Mouse (Mus musculus) layer of hippocampus, adult 18-20 months (tissue): ENCODE results near the gene Ascl3. TPM values are rescaled to one million over a fixed set of nuclear protein-coding genes. Genes with fewer than 3 reads are reported as not detected.

Experiments
- DNase-seq, 2 experiments: peaks; one replicate each; pipeline ENCODE4 v3.0.0; 2022; ENCODE audit warnings: low spot score in 2 of 2
- total RNA-seq, 2 experiments: library from RNA; stranded (reverse); gene quantifications; 2 replicates each; pipeline ENCODE4 v1.2.3; 2021

The Ascl3 gene
- total RNA-seq, 2 experiments from 2014 or later, result not detected

DNA sequence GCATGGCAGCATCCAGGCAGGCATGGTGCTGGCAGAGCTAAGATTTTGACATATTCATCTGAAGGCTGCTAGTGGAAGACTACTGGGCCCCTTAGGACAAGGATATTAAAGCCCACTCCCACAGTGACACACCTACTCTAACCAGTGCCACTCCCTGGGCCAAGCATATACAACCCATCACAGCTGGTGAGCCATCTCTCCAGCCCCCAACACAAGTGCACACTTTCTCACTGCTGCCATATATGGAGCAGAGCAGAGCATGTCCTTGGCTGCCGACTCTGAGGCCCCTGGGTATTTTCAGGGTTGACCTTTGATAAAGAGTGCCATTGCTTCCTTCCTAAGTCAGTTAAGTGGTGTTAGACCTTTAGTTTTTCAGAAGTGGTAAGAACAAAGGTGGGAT lies 21.5 kb downstream of the Ascl3 start:
- no peak for DNase-seq

- no peak for DNase-seq
These were observed 22.6 kb downstream of the Ascl3 start for GRCm38 (mm10) chr7:109708961-109709382.

DNA sequence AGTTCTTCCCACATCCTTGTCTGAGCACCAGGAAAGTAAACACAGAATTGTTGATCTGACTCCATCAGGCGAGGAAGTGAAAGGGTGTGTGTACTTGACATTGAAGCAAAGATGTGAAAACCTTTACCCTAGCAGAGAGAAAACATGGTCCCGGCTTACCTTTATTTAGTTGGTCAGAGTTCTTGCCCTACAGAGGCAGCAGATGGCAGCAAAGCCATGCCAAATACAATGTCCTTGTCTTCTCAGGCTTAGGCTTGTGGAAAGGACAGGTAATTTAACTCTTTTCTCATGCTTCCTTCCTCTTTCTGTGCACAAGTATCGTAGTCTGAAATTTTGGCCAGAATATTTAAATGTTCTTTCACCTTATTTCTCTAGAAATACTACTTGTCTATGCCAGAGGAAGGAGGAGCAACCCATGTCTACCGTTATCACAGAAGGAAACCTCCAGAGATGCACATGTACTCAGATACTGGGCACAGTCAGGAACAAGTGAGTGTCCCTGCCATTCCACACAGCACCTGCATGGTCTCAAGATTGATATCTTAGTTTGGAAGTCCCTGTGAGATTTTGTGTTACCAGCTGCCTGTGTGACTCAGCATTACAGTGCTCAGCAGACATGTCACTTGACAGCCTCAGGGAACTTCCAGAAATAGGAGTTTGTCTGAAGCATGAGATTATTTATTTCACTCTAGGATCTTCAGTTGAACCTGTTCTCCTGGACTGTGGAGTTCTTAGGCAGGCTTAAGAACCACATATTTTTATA lies 24.3 kb downstream of the Ascl3 start:
- peak in 1 of 2 experiments; percentile 46 for DNase-seq

GRCm38 (mm10) chr7:109704461-109704860 lies 27.1 kb downstream of the Ascl3 start:
- DNase-seq, result no peak

DNA sequence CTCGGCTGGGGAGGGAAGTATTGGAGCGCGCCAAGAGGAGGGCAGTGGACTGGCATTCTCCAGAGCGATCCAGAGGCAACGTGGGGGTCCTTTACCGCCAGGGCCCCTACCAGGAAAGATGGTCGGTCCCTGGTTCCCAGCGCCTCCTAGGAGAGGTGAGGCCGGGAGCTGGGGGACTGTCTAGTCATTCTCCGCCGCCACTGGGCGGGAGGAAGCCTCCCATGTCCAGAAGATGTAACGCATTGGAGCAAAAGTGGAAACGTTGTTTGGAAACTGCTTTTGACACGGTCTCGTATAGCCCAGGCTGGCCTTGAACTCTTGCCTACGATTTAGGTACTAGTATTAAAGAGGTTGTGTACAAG lies 27.5 kb downstream of the Ascl3 start:
- no peak for DNase-seq

GRCm38 (mm10) chr7:109703190-109704015 lies 28.1 kb downstream of the Ascl3 start, which contains the start of the genes St5 and Akip1:
TSS of gene St5 (minus strand) at chr7:109703605.
TSS of gene Akip1 (plus strand) at chr7:109703690.
- DNase-seq, result peak; percentile 86 to 94

- no peak for DNase-seq
These were observed 28.8 kb downstream of the Ascl3 start for GRCm38 (mm10) chr7:109702721-109703120.

- no peak for DNase-seq
These were observed 31.3 kb downstream of the Ascl3 start for GRCm38 (mm10) chr7:109700213-109700612.

- DNase-seq, result no peak
These were observed 36.2 kb downstream of the Ascl3 start for GRCm38 (mm10) chr7:109695339-109695726.

- no peak for DNase-seq
These were observed 36.8 kb downstream of the Ascl3 start for GRCm38 (mm10) chr7:109694576-109695338.

GRCm38 (mm10) chr7:109690961-109691360 lies 40.6 kb downstream of the Ascl3 start:
- no peak for DNase-seq

DNA sequence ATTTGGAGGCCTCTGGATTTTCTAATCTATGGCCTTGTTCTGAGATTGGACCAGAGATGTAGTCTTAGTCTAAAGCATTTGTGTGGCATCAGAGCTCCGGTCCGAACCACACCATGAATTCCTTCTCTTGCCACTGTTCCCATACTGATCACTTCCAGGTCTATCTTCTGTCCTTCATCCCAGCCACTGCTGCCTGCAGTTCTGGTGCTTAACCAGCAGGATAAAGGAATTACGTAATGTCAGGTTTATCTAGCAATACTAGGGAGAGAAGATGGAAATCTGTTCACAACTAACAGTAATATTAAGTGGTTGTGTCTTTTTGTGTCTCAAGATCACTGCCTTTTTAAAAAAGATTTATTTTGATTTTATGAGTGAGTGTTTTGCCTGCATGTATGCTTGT lies 41.4 kb downstream of the Ascl3 start:
- DNase-seq, result no peak

- no peak for DNase-seq
These were observed 44.9 kb downstream of the Ascl3 start for GRCm38 (mm10) chr7:109686585-109687128.

DNA sequence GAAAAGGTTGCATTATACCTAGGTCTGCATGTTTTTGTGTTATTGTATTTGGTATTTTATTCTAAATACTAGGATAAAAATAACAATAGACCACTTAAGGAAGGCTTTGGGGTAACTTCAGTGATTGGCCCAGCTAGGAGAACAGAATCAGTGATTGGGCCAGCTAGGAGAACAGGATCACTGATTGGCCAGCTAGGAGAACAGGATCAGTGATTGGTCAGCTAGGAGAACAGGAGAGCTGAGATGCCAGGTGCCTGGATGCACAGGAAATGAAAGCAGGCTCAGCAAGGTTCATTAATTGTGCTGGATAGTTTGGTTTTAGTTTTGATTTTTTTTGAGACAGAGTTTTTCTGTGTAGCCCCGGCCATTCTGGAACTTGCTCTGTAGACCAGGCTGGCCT lies 50.6 kb downstream of the Ascl3 start:
- DNase-seq, result no peak

- no peak for DNase-seq
These were observed 51.2 kb downstream of the Ascl3 start for GRCm38 (mm10) chr7:109680284-109680683.

Other genes starting within 250 kb of the Ascl3 start
- 1 to 10 TPM; 6.2 to 7.2 TPM for gene Trim66, start 223.6 kb downstream of the Ascl3 start, total RNA-seq
- gene Rpl27a, start 212.6 kb downstream of the Ascl3 start, total RNA-seq, result 100 to 1,000 TPM; 158 to 159 TPM
- gene St5, start 28.1 kb downstream of the Ascl3 start, total RNA-seq, result 10 to 100 TPM; 43.5 to 47.8 TPM
- gene Akip1, start 28.0 kb downstream of the Ascl3 start, total RNA-seq, result 1 to 10 TPM; 5.1 to 6.5 TPM
- under 1 TPM; 0.15 to 0.20 TPM for gene BC051019, start 7.9 kb downstream of the Ascl3 start, total RNA-seq
- 100 to 1,000 TPM; 102 to 104 TPM for gene Tmem9b, start 21.1 kb upstream of the Ascl3 start, total RNA-seq
- 100 to 1,000 TPM; 215 to 224 TPM for gene Nrip3, start 50.3 kb upstream of the Ascl3 start, total RNA-seq
- 1 to 10 TPM; 1.3 to 1.4 TPM for gene Scube2, start 134.0 kb upstream of the Ascl3 start, total RNA-seq
- gene Dennd5a, start 228.7 kb upstream of the Ascl3 start, total RNA-seq, result 100 to 1,000 TPM; 215 to 216 TPM